Mouse (Mus musculus) mouse embryonic stem cell (cell line): ENCODE results near the gene Kif16b.

Source experiments
- in situ Hi-C, 2 experiments: fragments of 300-500 bp; cut with MboI; formaldehyde crosslinking; loops; 1 replicate in 1 of 2; 3 replicates in 1 of 2; pipeline ENCODE4 v1.14.3; 2019 to 2020; ENCODE audit warnings: low sequenced_read_pairs in 2 of 2, low pct_unique_long_range_greater_than_20kb in 1 of 2, mixed read lengths in 1 of 2; ENCODE audit not compliant: unreplicated experiment in 1 of 2

The Kif16b gene

DNA sequence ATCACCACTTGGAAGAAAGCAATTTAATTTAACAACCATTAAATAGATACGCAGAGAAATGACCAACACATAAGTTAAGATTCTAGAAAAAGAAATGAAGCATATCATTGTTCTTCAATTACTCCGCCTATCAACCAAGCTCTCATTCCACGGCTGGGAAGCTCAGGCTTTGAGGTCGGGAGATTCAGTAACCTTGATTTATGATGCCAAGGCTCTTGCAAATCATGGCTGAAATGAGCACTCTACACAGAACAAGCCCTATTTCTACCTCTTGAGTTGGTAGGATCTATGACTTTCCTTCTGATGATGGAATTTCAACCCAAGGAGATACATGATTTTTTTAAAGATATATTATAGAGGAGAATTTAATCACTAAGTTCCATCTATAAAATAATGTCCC is 140.5 kb downstream of the Kif16b start:
- in situ Hi-C loops, result no loop called here

- in situ Hi-C loops, result no loop called here
Measured at GRCm38 (mm10) chr2:142759192-142759591, 142.1 kb downstream of the Kif16b start.

GRCm38 (mm10) chr2:142758091-142758765 is 143.1 kb downstream of the Kif16b start:
- in situ Hi-C loops, result no loop called here

DNA sequence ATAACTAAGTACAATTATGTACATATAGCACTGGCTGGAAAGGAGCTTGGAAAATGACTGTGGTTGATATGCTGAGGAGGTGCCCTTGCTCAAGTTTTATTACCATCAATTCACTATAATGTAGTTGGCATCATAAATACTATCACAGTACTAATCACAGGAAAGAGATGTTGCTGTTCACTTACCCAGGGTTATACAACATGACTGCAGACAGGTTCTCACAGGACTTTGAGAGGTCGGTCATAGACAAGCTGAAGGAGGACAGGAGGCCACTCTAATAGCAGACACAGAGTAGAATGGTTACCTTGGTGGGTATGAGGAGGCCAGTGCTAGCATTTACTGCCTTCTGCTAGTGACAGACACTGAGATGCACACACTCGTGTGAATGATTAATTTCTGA is 162.0 kb downstream of the Kif16b start:
- in situ Hi-C loops, result no loop called here

- in situ Hi-C loops, result no loop called here
Measured at GRCm38 (mm10) chr2:142738488-142738887, 162.8 kb downstream of the Kif16b start.

GRCm38 (mm10) chr2:142735691-142736090 is 165.6 kb downstream of the Kif16b start:
- in situ Hi-C loops, result no loop called here

DNA sequence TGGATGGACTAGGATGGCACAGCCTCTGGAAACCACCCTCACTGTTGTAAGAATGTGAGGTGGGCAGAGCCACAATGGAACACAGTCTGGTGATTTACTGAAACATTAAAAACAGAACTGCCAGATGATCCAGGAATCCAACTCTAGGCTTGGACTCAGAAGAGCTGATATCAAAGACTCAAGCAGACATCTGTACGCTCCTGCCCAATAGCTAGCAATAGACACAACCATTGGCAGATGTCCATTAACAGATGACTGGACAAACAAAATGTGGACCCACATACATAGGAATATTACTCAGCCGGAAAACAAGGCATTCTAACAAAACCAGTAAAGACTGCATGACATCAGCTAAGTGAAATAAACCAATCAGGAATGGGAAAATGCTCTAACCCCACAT is 167.3 kb downstream of the Kif16b start:
- in situ Hi-C loops, result no loop called here

DNA sequence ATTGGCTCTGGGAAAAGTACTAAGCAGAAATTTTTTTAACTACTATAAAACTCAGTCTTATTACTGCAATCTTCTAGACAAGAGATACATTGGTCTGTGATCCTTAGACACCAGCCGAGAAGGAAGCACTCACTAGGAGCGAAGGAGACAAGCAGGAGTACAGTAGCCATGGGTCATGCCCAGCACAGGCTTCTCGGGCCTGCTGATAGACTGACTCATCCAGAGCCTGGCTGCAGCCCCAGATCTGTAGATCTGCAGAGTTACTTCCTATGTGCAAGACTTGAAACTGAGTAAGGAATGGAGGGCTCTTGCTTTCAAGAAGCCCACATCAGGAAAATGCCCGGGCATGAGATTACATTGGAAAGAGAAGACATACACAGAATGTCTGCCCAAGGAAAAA is 169.0 kb downstream of the Kif16b start:
- in situ Hi-C loops, result no loop called here

DNA sequence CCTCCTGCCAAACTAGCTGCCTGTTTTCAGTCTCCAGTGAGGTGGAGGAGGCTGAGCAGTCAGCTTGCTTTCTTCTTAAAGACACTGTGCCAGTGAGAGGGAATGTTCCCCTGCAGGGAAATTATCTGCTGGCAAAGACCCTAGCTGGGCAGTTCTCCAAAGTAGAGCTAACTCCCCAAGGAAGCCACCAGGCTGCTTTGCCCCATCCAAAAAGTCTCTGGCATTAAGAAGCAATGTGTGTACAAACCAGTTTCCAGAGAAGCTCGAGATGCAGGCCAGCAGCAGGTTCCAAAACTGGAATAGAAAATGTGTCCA is 169.6 kb downstream of the Kif16b start:
- in situ Hi-C loops, result no loop called here

DNA sequence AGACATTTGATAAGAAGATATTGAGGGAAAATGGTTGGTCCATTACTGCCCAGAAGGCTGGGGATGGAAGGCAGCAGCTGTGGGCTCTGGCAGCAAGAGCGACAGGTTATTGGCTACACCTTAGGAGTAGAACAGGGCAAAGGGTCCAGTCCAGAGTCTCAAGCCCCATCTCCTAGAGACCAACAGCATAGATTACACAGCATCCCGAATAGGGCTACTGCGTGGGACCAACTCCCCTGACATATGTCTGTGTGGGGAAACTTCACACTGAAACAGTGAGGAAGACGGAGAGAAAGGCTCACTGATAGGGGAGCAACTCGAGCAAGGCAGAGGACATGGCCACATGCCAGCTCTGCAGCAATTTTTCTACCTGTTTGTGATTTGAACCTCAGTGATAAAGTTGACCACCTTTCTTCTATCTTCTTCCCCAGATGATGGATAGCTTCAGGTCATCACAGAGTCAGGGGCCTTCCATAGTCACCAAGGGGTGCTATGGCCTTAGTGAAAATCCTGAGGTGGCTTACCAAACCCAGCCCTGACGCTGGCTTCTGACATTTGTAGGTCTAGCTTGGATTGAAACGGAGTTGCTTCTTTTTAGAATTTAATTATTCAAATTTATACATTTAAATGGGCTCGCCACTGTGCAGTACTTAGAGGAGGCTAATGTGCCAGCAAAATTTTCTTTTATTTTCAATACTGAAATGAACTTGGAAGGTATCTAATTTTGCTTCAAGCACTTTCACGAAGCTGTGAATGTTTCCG is 170.1 kb downstream of the Kif16b start:
- in situ Hi-C loops, result no loop called here

- in situ Hi-C loops, result no loop called here
Measured at GRCm38 (mm10) chr2:142724215-142725001, 176.9 kb downstream of the Kif16b start.

GRCm38 (mm10) chr2:142720174-142720573 is 181.2 kb downstream of the Kif16b start:
- in situ Hi-C loops, result no loop called here

DNA sequence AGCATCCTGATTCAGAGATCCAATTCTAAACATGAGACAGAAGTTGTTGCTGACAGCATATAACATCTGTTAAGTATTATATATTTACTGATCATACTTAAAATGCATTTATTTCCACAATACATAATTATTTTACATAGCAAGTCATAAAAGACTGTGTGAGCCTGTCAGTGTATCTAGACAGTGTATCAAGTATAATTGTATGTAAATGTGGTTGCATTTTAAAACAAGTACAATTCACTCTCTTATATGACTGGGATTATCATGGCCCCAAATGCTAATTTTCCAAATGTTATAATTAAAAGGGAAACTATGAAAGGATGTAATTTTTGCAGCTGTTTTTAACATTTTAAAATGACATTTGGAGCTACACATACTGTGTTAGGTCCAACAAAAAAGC is 182.3 kb downstream of the Kif16b start:
- in situ Hi-C loops, result no loop called here

DNA sequence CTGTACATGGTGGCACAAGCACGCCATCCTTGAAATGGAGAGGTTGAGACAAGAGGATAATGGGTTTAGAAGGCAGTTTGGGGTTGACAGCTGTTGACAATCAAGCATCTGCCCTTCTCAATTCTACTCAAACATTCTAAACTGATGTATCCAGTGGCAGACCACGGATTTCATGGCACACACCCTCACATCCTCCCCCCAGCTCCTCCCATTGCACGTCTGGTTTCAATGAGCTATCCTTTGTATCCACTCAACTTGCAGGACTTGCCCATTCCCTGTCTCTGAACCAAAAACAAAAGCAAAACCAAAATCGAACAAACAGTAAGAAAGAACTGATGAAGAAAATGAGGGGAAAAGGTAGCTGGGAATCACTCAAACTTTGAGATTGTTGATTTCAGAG is 183.7 kb downstream of the Kif16b start:
- in situ Hi-C loops, result no loop called here

GRCm38 (mm10) chr2:142715912-142716260 is 185.4 kb downstream of the Kif16b start:
- in situ Hi-C loops, result no loop called here

- in situ Hi-C loops, result no loop called here
Measured at GRCm38 (mm10) chr2:142715186-142715911, 186.0 kb downstream of the Kif16b start.

DNA sequence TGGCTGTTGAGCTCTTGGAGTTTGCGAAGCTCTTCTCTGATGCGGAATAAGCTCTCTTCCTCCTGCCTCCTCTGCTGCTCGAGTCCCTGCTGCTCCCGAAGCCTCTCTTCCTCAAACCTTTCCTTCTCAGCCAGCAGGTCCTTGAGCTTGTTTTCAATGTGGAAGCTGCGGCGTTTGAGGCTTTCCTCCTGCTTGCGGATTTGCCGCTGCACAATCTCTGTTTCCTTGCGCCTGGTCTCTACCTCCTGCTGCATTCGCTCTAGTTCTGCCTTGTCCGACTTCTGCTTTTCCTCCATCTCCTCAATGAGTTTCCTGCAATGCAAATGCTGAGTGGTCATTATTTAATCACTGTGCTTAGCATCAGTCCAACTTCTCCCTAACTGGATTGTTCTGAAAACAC is 188.6 kb downstream of the Kif16b start:
- in situ Hi-C loops, result no loop called here

DNA sequence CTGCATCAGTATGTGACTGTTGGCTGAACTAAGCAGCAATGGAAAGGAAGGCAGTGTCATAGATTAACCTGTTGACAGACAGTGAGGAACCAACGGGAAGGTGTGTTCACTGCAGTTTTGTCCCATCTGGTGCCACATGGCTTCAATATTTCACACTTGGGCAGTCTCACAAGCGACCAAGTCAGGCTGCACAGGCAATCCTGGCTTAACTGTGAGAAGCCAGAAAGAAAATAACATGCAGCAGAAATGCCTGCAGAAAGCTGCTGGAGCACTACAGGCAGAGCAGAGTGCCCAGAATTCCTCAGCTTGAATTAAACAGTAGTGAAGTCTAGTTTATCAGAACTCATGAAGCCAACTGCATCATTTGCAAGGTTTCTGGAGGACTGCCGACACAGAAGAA is 192.0 kb downstream of the Kif16b start:
- in situ Hi-C loops, result no loop called here

DNA sequence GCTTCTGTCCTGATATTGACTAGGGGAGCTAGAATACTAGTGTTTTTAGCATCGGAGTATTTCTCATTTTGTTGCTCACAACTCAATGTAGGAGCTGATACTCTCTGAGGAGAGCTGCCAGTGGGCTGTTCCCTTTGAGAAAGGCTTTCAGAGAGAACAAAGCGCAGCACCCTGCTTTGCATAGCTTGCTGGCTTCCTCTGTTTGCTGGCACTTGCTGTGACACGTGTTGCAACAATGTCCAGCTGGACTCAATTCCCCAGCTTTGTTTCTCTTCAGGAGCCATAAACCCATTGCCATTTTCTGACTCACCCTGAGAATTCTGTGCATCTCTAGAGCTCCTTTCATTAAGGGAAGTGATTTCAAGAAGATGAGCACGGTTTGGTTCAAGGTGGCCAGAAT is 200.6 kb downstream of the Kif16b start:
- in situ Hi-C loops, result no loop called here
